Comparison of ENCODE assay signal across 8 mouse cellular contexts in the genomic region with DNA sequence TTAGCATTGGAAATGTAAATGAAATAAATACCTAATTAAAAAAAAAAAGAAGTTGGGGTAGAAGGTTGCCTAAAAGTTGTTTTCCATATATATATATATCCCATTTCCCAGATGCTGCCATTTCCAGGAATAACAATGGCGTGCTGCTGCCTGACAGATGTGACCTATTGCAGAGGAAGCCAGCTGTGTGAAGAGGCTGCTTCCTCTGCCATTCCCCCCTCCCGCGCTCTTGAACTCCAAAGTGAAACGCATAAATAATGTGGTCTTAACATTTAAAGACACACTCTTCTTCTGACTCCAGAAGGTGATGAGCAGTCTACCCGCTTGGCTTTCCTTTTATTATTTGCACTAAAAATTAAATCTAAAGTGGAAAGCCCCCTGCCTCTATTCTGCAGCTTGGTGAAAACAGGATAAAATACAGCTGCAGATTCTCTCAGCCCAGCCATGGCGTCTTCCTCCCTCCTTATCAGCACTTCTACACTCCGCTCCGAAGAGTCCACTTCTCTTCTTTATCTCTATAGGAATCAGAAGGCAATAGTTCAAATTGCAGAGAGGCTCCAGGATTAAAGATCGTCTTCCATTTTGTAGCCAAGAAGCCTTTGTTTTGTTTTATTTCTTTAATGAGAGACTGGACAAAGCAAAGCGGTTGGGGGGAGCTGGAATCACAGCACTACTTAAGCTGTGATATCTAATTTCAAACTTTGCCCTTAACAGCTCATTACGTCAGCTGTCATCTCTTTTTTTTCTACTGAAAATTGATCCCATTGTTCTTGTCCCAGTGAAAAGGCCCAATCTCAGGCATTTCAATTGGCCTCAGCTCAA.
DNase-seq lines count a peak whose midpoint lies in the region; ATAC-seq and TF ChIP-seq lines count a peak whose summit lies in the region.

No protein-coding gene starts in this region.

- H3K4me3 ChIP-seq in lung, embryonic 15.5 days, result no peak overlapping the region
- H3K4me3 ChIP-seq in lung, adult 2 months (replicated peaks; ENCODE audit: extremely low read depth, low read depth, low read length), result no peak overlapping the region
- H3K4me3 ChIP-seq in forebrain, embryonic 12.5 days (replicated peaks), result no peak overlapping the region
- no peak overlapping the region for H3K4me3 ChIP-seq in hindbrain, embryonic 14.5 days (replicated peaks; ENCODE audit: low read length)
- H3K4me3 ChIP-seq in stomach, embryonic 14.5 days (ENCODE audit: low read depth, low read length), result no peak overlapping the region
- no peak overlapping the region for H3K4me3 ChIP-seq in cerebellum, adult 2 months (replicated peaks; ENCODE audit: insufficient read depth, low read depth, low read length)

- H3K4me2 ChIP-seq in lung, embryonic 15.5 days, result peak overlapping the region; percentile 22; the same call in 1 of the 2 replicates
- H3K4me2 ChIP-seq in forebrain, embryonic 12.5 days, result peak overlapping the region; percentile 21
- H3K4me2 ChIP-seq in hindbrain, embryonic 14.5 days (replicated peaks), result no peak overlapping the region; the same call in 1 of the 2 replicates
- peak overlapping the region; percentile 22; the same call in 1 of the 2 replicates for H3K4me2 ChIP-seq in stomach, embryonic 14.5 days (replicated peaks; ENCODE audit: low read depth, low read length)

- no peak for TF ChIP-seq POLR2A in lung, adult 2 months (IDR thresholded peaks at IDR 0.05; ENCODE audit: borderline replicate concordance, extremely low read depth, low read depth, low read length)
- TF ChIP-seq POLR2A in cerebellum, adult 2 months (IDR thresholded peaks at IDR 0.05; ENCODE audit: borderline replicate concordance, insufficient read depth, low read length), result no peak

- H3K4me1 ChIP-seq in lung, embryonic 15.5 days, result peaks cover 4% of the 10 kb centered on the region; the same call in 1 of the 2 replicates
- no peaks in the 10 kb centered on the region for H3K4me1 ChIP-seq in lung, adult 2 months (ENCODE audit: control insufficient read depth, insufficient read depth, low read length)
- peaks cover 26% of the 10 kb centered on the region for H3K4me1 ChIP-seq in forebrain, embryonic 12.5 days
- H3K4me1 ChIP-seq in hindbrain, embryonic 14.5 days (replicated peaks; ENCODE audit: control insufficient read depth, insufficient read depth, low read length), result peaks cover 14% of the 10 kb centered on the region; the same call in 1 of the 2 replicates
- H3K4me1 ChIP-seq in stomach, embryonic 14.5 days (ENCODE audit: control insufficient read depth, insufficient read depth, low read length), result peaks cover 3% of the 10 kb centered on the region; the same call in 1 of the 2 replicates
- no peaks in the 10 kb centered on the region; the same call in 1 of the 2 replicates for H3K4me1 ChIP-seq in cerebellum, adult 2 months (ENCODE audit: control insufficient read depth, insufficient read depth, low read length)

- 12% methylated on average over 11 of the region's 11 CpGs for WGBS in lung, embryonic 15.5 days
- 15% methylated on average over 11 of the region's 11 CpGs for WGBS in lung, adult 2 months
- WGBS in forebrain, embryonic 12.5 days, result 22% methylated on average over 11 of the region's 11 CpGs
- WGBS in hindbrain, embryonic 14.5 days, result 22% methylated on average over 11 of the region's 11 CpGs
- WGBS in stomach, embryonic 14.5 days, result 20% methylated on average over 11 of the region's 11 CpGs
- 57% methylated on average over 11 of the region's 11 CpGs for WGBS in cerebellum, adult 2 months

- H3K27ac ChIP-seq in lung, embryonic 15.5 days, result no peak overlapping the region
- H3K27ac ChIP-seq in forebrain, embryonic 12.5 days, result peak overlapping the region; percentile 38; the same call in 1 of the 2 replicates
- H3K27ac ChIP-seq in hindbrain, embryonic 14.5 days, result peak overlapping the region; percentile 68; the same call in 1 of the 2 replicates
- H3K27ac ChIP-seq in stomach, embryonic 14.5 days (ENCODE audit: low read length), result peak overlapping the region; percentile 7; the same call in 1 of the 2 replicates
- H3K27ac ChIP-seq in cerebellum, adult 2 months (ENCODE audit: insufficient read depth, low read length), result no peak overlapping the region

- no peak for TF ChIP-seq CTCF in lung, adult 2 months (IDR thresholded peaks at IDR 0.05; ENCODE audit: insufficient read depth, low read length)
- TF ChIP-seq CTCF in cerebellum, adult 2 months (IDR thresholded peaks at IDR 0.05; ENCODE audit: borderline replicate concordance, insufficient read depth, low read depth, low read length), result no peak

- no peaks in the 10 kb centered on the region for H3K9me3 ChIP-seq in lung, embryonic 15.5 days
- H3K9me3 ChIP-seq in forebrain, embryonic 12.5 days, result no peaks in the 10 kb centered on the region
- H3K9me3 ChIP-seq in hindbrain, embryonic 14.5 days (ENCODE audit: control insufficient read depth, low read length), result no peaks in the 10 kb centered on the region
- no peaks in the 10 kb centered on the region for H3K9me3 ChIP-seq in stomach, embryonic 14.5 days (ENCODE audit: control insufficient read depth, low read depth, low read length)

- no peak for DNase-seq in lung, adult 2 months
- DNase-seq in hindbrain, embryonic 14.5 days (ENCODE audit: low spot score), result no peak
- no peak for DNase-seq in adipocyte (ENCODE audit: low spot score)
- DNase-seq in cerebellum, adult 2 months, result no peak
- no peak for DNase-seq in liver

- peak; percentile 57 for ATAC-seq in lung, embryonic 15.5 days (ENCODE audit: borderline replicate concordance, extremely low read depth, low FRiP score, low TSS enrichment)
- no peak for ATAC-seq in forebrain, embryonic 12.5 days (ENCODE audit: low FRiP score)
- ATAC-seq in hindbrain, embryonic 14.5 days (ENCODE audit: low FRiP score), result no peak
- ATAC-seq in stomach, embryonic 14.5 days (ENCODE audit: insufficient number of reproducible peaks, insufficient read depth, low FRiP score, low read depth), result no peak

- H3K9ac ChIP-seq in lung, embryonic 15.5 days, result no peak overlapping the region
- no peak overlapping the region for H3K9ac ChIP-seq in forebrain, embryonic 12.5 days
- H3K9ac ChIP-seq in hindbrain, embryonic 14.5 days, result no peak overlapping the region
- no peak overlapping the region for H3K9ac ChIP-seq in stomach, embryonic 14.5 days (replicated peaks; ENCODE audit: low read depth, low read length)

- H3K36me3 ChIP-seq in lung, embryonic 15.5 days, result no peaks in the 10 kb centered on the region
- no peaks in the 10 kb centered on the region for H3K36me3 ChIP-seq in forebrain, embryonic 12.5 days (replicated peaks)
- no peaks in the 10 kb centered on the region for H3K36me3 ChIP-seq in hindbrain, embryonic 14.5 days (replicated peaks; ENCODE audit: control insufficient read depth, insufficient read depth)
- H3K36me3 ChIP-seq in stomach, embryonic 14.5 days (ENCODE audit: control insufficient read depth, insufficient read depth, low read length), result no peaks in the 10 kb centered on the region

- no peaks in the 10 kb centered on the region for H3K27me3 ChIP-seq in lung, embryonic 15.5 days
- H3K27me3 ChIP-seq in forebrain, embryonic 12.5 days, result no peaks in the 10 kb centered on the region
- H3K27me3 ChIP-seq in hindbrain, embryonic 14.5 days (ENCODE audit: control insufficient read depth, insufficient read depth, low read length), result no peaks in the 10 kb centered on the region
- no peaks in the 10 kb centered on the region for H3K27me3 ChIP-seq in stomach, embryonic 14.5 days (ENCODE audit: control insufficient read depth, insufficient read depth, low read length)
- no peaks in the 10 kb centered on the region for H3K27me3 ChIP-seq in cerebellum, adult 2 months (ENCODE audit: control insufficient read depth, insufficient read depth, low read length)

Comparison
In these comparisons a context has a peak if more than half of its experiments do, and no peak if none do; other contexts are left out.
1. H3K27ac ChIP-seq: peak in forebrain, embryonic 12.5 days (single experiment), hindbrain, embryonic 14.5 days (single experiment) and stomach, embryonic 14.5 days (single experiment); none in lung, embryonic 15.5 days (single experiment) and cerebellum, adult 2 months (single experiment).